Mouse (Mus musculus): ENCODE measurements around the gene Pkd1. TPM values are rescaled to one million over a fixed set of nuclear protein-coding genes. Genes with fewer than 3 reads are reported as not detected.

Gene Pkd1
- total RNA-seq, 2 experiments from 2014 or later: 41.2 to 50.6 TPM

- intact Hi-C loops (cut with DNase I): no loop called here
- no peak for DNase-seq (ENCODE audit: low spot score)
Observed at GRCm38 (mm10) chr17:24636781-24637481, 87.3 kb downstream of the Pkd1 start.

- DNase-seq (ENCODE audit: low spot score): no peak
- intact Hi-C loops (cut with DNase I): no loop called here
Observed at GRCm38 (mm10) chr17:24638214-24638613, 88.6 kb downstream of the Pkd1 start.

GRCm38 (mm10) chr17:24638840-24639239 lies 89.2 kb downstream of the Pkd1 start:
- DNase-seq (ENCODE audit: low spot score): peak; percentile 67
- intact Hi-C loops (cut with DNase I): no loop called here

GRCm38 (mm10) chr17:24639571-24639988 lies 89.9 kb downstream of the Pkd1 start:
- intact Hi-C loops (cut with DNase I): no loop called here
- DNase-seq (ENCODE audit: low spot score): no peak

GRCm38 (mm10) chr17:24640119-24640518 lies 90.5 kb downstream of the Pkd1 start:
- intact Hi-C loops (cut with DNase I): no loop called here
- DNase-seq (ENCODE audit: low spot score): no peak

- intact Hi-C loops (cut with DNase I): no loop called here
- DNase-seq (ENCODE audit: low spot score): no peak
Observed at GRCm38 (mm10) chr17:24640581-24640980, 90.9 kb downstream of the Pkd1 start.

GRCm38 (mm10) chr17:24641944-24642343 lies 92.3 kb downstream of the Pkd1 start:
- intact Hi-C loops (cut with DNase I): no loop called here
- DNase-seq (ENCODE audit: low spot score): no peak

GRCm38 (mm10) chr17:24642791-24643343 lies 93.2 kb downstream of the Pkd1 start:
- DNase-seq (ENCODE audit: low spot score): no peak
- intact Hi-C loops (cut with DNase I): no loop called here

DNA sequence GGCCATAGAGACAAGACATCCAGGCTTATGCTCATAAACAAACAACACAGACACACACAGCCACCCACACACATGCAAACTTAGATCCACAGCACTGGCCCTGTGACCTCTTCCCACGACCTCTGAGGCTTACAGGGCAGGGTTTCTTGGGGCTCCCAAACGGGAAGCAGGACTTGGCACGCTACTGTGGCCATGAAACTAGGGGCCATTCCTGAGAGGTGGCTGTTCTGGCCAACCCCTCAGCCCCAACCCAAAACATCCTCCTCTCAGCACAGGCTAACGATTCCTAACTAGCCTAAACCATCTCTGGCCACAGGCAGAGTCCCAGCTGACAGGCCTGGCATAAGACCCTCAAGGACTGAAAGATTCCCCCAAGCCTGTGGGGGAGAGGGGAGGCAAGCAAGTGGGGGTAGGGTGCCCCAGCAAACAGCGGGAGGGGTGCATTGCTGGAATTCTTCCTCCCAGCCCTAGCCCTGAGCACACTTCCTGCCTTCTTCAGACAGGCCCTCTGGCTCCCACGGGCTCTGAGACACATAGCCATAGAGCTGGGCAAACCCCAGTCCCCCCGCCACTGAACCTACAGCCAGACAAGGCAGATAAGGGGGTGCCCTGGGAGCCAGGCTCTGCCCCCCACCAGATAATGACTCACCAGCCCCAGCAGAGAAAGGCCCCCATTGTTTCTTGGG lies 94.5 kb downstream of the Pkd1 start:
- no peak for DNase-seq (ENCODE audit: low spot score)
- intact Hi-C loops (cut with DNase I): no loop called here

DNA sequence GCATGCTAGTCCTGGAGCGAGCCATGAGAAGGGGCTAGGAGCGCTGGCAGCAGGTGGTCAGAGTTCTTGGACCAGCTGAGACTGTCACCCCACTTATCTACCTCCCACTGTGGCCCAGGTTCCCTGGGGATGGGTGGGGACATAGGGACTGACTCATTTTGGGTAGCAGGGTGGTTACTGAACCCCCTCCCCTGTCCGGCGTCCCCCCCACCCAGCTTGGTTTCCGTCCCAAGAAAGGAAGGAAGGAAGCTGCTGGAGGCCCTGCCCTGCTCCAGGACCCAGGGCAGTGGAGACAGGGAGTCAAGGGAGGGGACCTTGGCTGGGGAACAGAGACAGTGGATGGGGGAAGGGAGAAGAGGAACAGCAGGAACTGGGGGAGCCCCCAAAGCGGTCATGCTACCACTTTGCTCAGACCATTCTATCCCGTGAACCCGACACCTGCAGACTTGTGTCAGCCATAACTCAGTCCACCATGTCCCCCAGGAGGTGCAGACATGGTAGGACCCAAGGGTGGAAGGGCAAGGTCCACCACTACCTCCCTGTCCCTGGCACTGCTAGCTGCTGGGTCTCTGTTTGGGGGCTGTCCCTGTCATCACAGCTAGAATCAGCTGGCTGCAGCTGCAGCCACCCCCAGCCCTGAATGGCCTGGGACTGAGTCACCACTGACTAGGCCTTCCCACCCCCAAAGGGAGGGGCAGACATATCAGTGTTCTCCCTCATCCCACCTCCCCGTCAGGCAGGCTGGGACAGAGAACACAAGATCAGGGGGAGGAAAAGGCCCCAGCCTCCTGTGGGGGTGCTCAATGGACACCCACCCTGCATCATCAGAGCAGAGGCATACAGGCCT lies 95.5 kb downstream of the Pkd1 start:
- intact Hi-C loops (cut with DNase I): no loop called here
- DNase-seq (ENCODE audit: low spot score): peak; percentile 78

GRCm38 (mm10) chr17:24645916-24646315 lies 96.3 kb downstream of the Pkd1 start:
- DNase-seq (ENCODE audit: low spot score): peak; percentile 67

More at GRCm38 (mm10) chr17:24645916-24646315, 96.3 kb downstream of the Pkd1 start:
- intact Hi-C loops (cut with DNase I): no loop called here

Small RNA genes lying within 50 kb of the gene (microRNA-seq; reads per million reads assigned to microRNA genes)
- not detected for gene Gm24589

Other genes starting within 250 kb of the Pkd1 start
- not detected for gene Abca17, start 198.8 kb upstream of the Pkd1 start, total RNA-seq (2021)
- gene Abca3, start 197.9 kb upstream of the Pkd1 start, total RNA-seq (2021): 10 to 100 TPM; 12.8 to 13.1 TPM
- 10 to 100 TPM; 60.3 to 60.5 TPM for gene Rnps1, start 135.3 kb upstream of the Pkd1 start, total RNA-seq (2021)
- gene Eci1, start 123.2 kb upstream of the Pkd1 start, total RNA-seq (2021): 100 to 1,000 TPM; 409 to 483 TPM
- gene Dnase1l2, start 106.7 kb upstream of the Pkd1 start, total RNA-seq (2021): 1 to 10 TPM in 1 of 2 experiments, under 1 TPM in 1; 0.78 to 1.2 TPM
- gene E4f1, start 79.5 kb upstream of the Pkd1 start, total RNA-seq (2021): 10 to 100 TPM; 11.1 to 11.4 TPM
- gene Pgp, start 79.4 kb upstream of the Pkd1 start, total RNA-seq (2021): 10 to 100 TPM; 42.3 to 43.3 TPM
- gene Bricd5, start 76.0 kb upstream of the Pkd1 start, total RNA-seq (2021): not detected
- gene Mlst8, start 70.8 kb upstream of the Pkd1 start, total RNA-seq (2021): 10 to 100 TPM in 1 of 2 experiments, 1 to 10 TPM in 1; 9.4 to 11.3 TPM
- gene Caskin1, start 61.2 kb upstream of the Pkd1 start, total RNA-seq (2021): under 1 TPM; 0.14 to 0.39 TPM
- gene Traf7, start 21.9 kb upstream of the Pkd1 start, total RNA-seq (2021): 10 to 100 TPM; 43.6 to 54.1 TPM
- gene Rab26, start 15.6 kb upstream of the Pkd1 start, total RNA-seq (2021): not detected
- gene Tsc2, start 82.8 kb downstream of the Pkd1 start, total RNA-seq (2021): 100 to 1,000 TPM in 1 of 2 experiments, 10 to 100 TPM in 1; 93.9 to 101 TPM
- 1 to 10 TPM; 2.8 to 3.4 TPM for gene Nthl1, start 82.8 kb downstream of the Pkd1 start, total RNA-seq (2021)
- 100 to 1,000 TPM in 1 of 2 experiments, 10 to 100 TPM in 1; 96.0 to 135 TPM for gene Slc9a3r2, start 100.5 kb downstream of the Pkd1 start, total RNA-seq (2021)
- gene Npw, start 108.6 kb downstream of the Pkd1 start, total RNA-seq (2021): not detected
- 10 to 100 TPM; 17.5 to 17.9 TPM for gene Zfp598, start 119.9 kb downstream of the Pkd1 start, total RNA-seq (2021)
- not detected for gene Syngr3, start 140.1 kb downstream of the Pkd1 start, total RNA-seq (2021)
- 10 to 100 TPM; 21.9 to 22.1 TPM for gene Gfer, start 146.3 kb downstream of the Pkd1 start, total RNA-seq (2021)
- gene Noxo1, start 146.4 kb downstream of the Pkd1 start, total RNA-seq (2021): under 1 TPM; 0.50 to 0.55 TPM
- 10 to 100 TPM; 16.0 to 16.9 TPM for gene Tbl3, start 157.8 kb downstream of the Pkd1 start, total RNA-seq (2021)
- gene Rnf151, start 168.2 kb downstream of the Pkd1 start, total RNA-seq (2021): not detected
- gene Rps2, start 168.3 kb downstream of the Pkd1 start, total RNA-seq (2021): 100 to 1,000 TPM; 745 to 758 TPM
- 1,000 to 10,000 TPM; 1,080 to 1,118 TPM for gene Ndufb10, start 174.6 kb downstream of the Pkd1 start, total RNA-seq (2021)
- gene Rpl3l, start 178.0 kb downstream of the Pkd1 start, total RNA-seq (2021): 100 to 1,000 TPM; 375 to 390 TPM
- 100 to 1,000 TPM; 191 to 194 TPM for gene Msrb1, start 186.8 kb downstream of the Pkd1 start, total RNA-seq (2021)
- gene Hs3st6, start 203.2 kb downstream of the Pkd1 start, total RNA-seq (2021): not detected

Data from heart, postnatal 25 days (tissue).